Mouse (Mus musculus) left cerebral cortex, adult 11 months (tissue): ENCODE measurements around the gene Grin1.

Source experiments
- DNase-seq: peaks from one replicate; pipeline ENCODE4 v3.0.0; 2022; ENCODE audit warnings: low spot score

The Grin1 gene

DNA sequence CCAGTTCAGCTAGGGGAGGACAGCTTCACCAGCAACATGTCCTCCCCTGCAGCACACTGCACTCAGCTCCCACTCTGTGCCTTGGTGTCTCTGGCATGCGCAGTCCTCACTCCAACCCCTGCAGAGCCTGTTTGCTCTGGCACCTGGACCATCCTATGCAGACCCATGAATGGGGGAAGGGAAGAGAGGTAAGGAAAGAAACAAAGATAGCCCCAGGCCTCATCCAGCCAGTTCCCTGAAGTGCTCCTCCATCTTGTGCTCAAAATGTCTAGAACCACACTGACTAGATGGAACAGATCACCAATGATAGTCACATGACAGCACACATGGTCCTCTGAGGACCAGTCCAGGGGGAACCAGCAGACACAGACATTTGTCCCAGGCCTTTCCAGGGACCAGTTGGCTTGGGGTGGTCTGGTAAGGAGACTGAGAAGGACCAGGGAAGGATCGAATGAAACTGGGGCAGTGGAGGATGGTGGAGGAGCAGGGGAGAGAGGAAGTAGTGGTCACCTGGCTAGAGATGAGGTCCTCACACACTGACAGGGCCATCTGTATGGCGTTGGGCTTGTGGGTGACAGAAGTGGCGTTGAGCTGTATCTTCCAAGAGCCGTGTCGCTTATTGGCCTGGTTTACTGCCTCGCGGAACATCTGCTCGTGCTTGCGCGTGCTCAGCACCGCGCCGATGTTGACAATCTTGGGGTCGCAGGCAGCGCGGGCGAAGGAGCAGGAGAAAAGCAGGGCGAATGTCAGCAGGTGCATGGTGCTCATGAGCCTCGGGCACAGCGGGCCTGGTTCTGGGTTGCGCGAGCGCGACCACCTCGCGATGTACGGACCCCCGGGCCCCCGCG lies 644 bp downstream of the Grin1 start:
- DNase-seq: peak; percentile 55

DNA sequence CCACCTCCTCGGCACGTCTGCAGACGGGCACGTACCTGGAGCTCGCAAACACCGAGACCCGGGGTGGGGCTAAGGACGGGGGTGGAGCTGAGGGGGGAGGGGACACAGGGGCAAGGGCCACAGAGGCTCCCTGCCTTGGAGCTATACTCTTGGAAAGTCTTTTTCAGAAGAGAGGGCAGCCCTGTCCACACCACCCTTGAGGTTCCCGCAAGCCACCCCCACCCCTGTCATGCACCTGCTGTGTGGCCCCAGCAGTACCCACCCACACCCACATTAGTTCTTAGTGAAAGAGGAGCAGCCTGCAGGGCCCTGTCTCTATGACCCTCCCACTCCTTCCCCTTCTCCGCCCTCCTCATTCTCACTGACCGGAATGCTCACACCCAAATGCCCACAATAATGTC lies 7.5 kb downstream of the Grin1 start:
- DNase-seq: no peak

GRCm38 (mm10) chr2:25310969-25311368 lies 8.0 kb downstream of the Grin1 start:
- no peak for DNase-seq

DNA sequence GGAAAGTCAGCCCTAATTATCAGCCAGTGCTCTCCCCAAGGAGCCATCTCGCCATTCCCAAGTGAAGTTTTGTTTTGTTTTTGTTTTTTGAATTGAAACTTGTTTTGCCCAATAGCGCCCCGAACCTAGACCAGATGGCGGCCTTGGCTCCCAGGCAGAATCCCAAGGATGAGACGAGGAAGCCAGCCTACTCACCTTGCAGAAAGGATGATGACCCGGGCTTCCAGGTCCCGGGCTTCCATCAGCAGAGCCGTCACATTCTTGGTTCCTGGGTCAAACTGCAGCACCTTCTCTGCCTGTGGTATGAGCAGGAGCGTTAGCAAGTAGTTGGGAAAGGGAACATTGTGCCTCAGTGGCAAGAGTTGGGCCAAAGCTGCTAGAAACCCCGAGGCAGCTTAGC lies 8.8 kb downstream of the Grin1 start:
- no peak for DNase-seq

DNA sequence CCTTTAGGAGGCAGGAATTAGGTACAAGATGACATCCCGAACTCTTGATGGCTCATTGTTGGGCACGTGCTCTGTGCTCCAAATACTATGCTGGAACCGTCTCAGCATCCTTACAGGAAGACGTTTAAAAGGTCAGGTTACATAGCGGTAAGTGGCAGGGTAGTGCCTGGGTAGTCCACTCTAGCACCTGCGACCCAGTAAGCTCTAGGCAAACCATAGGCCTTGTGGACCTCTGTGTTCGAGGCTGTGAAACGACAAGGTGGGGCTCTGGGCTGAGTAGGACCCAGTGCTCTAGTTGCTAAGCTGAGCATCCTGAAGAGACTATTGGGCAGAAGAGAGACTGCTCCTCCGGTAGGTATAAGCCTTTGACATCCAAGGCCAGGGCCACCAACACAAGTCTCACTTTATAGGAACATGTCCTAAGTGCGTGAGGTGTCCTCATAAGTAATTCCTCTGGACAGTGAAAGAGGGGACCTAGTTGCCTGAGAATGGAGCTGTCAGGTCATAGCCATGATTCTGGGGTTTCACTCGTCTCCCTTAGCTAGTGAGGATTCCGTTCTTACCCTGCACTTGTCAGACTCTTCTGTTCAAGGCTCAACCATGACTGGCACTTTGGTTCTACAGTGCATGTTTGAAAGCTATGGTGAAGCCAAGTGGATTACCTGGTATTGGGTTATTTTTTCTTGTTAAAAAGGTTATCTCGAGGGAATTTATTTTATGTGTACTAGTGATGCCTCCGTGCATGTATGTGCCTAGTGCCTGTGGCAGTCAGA lies 13.2 kb downstream of the Grin1 start:
- DNase-seq: no peak

DNA sequence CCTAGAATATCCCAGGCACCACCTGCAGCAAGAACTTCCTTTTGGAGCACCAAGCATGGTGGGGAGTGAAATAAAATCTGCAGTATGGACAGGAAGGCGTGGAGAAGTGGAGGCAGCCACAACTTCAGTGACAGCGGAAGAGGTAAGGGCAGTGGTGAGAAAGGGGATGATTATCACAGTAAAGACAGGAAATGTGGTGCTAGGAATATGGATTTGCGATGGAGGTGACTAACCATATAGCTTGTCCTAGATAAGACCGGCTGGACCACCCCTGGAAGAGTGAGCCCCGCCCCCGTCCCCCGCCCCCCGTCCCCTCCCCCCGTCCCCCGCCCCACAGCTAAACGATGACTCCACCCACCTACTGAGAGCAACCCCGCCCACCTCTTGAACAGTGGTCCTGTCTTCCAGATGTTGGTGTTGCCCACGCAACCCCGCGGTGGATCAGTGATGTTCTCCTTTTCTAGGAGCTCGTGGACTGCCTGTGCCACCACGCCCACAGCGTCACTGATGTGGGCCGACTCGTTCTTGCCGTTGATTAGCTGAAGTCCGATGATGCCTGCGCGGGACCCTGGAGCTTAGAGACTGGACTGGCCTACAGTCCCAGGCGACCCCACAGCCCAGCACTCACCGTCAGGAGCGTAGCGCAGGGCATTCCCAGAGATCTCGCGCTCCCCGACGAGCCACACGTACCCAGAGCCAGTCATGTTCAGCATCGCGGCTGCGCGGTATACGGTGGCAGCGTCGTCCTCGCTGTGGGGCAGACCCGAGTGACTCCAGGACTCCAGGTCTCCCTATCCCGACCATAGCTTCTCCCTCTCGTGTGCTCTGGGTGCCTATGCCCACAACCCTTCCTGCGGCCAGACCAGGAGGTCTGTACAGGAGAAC lies 14.1 kb downstream of the Grin1 start:
- no peak for DNase-seq

- no peak for DNase-seq
Observed at GRCm38 (mm10) chr2:25303931-25304656, 14.9 kb downstream of the Grin1 start.

DNA sequence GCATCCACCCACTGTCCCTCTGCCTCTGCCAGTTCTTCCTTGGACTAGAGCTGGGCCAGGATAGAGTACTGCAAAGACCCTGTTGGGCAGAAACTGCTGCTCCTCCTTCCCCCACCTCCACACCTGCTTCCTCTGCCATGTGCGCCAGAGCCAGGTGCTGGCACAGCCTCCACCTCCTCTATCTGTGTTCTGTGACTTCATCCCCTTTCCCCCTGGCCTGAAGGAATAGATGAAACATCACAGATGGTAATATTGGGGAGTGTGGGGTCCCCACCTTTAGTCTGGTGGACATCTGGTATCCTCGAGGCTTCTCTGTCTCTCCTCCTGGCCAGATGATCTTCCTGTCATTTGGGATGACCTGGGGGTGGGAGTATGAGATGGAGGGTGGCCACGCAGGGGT lies 15.5 kb downstream of the Grin1 start:
- no peak for DNase-seq

GRCm38 (mm10) chr2:25298046-25298445 lies 20.9 kb downstream of the Grin1 start:
- DNase-seq: no peak

DNA sequence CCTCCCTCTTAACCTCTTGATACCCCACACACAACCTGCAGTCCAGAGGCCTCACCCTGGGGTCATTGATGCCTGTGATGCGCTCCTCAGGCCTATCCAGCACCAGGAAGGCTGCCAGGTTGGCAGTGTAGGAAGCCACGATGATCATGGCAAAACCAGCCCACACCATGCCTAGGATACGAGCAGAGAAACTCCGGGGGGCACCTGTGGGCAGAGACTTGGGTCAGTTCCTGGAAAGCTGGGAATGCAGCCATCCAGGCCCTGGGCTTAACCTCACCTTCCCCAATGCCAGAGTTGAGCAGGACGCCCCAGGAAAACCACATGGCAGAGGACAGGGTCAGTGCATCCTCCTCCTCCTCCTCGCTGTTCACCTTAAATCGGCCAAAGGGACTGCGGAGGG lies 21.9 kb downstream of the Grin1 start:
- no peak for DNase-seq

- no peak for DNase-seq
Observed at GRCm38 (mm10) chr2:25293706-25294105, 25.3 kb downstream of the Grin1 start.

GRCm38 (mm10) chr2:25292856-25293255 lies 26.1 kb downstream of the Grin1 start:
- DNase-seq: no peak

DNA sequence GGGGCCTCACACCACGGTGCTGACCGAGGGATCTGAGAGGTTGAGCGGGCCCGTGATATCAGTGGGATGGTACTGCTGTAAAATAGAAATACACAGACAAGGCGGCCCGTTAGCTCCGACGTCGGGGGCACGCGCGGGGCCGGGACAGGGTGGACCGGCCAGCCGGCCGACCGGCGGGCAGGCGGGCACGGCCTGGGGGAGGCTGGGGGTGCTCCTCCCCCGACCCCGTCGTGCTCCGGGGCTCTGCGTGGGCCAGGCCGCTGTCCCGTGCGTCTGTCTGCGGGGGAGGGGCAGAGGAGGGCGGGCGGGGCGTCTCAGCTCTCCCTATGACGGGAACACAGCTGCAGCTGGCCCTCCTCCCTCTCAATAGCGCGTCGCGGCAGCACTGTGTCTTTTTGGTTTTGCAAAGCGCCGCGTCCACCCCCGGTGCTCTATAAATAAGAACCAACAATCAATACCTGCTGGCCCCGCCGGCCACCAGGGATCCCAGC lies 26.9 kb downstream of the Grin1 start:
- no peak for DNase-seq

GRCm38 (mm10) chr2:25291184-25292053 lies 27.6 kb downstream of the Grin1 start:
- DNase-seq: no peak

DNA sequence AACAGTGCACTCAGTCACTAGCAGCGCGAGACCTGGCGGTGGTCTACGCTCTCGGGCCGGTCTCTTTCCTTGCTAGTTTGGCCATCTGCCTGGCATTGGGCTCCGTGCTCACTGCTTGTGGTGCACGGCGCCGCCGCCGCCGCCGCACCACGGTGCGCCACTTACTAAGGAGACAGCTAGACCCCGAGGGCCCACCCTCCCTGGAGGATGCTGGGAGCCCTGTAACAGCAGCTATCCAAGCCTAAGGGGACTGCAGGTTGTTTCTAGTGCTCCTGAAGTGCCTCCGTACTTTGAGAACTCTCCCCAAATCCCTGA lies 28.2 kb downstream of the Grin1 start:
- DNase-seq: no peak

- no peak for DNase-seq
Observed at GRCm38 (mm10) chr2:25290101-25290815, 28.7 kb downstream of the Grin1 start.

- DNase-seq: no peak
Observed at GRCm38 (mm10) chr2:25289651-25290050, 29.3 kb downstream of the Grin1 start, which contains the start of gene Lrrc26. TSS of gene Lrrc26 (plus strand) at chr2:25289915.

GRCm38 (mm10) chr2:25288734-25289345 lies 30.1 kb downstream of the Grin1 start:
- DNase-seq: no peak

DNA sequence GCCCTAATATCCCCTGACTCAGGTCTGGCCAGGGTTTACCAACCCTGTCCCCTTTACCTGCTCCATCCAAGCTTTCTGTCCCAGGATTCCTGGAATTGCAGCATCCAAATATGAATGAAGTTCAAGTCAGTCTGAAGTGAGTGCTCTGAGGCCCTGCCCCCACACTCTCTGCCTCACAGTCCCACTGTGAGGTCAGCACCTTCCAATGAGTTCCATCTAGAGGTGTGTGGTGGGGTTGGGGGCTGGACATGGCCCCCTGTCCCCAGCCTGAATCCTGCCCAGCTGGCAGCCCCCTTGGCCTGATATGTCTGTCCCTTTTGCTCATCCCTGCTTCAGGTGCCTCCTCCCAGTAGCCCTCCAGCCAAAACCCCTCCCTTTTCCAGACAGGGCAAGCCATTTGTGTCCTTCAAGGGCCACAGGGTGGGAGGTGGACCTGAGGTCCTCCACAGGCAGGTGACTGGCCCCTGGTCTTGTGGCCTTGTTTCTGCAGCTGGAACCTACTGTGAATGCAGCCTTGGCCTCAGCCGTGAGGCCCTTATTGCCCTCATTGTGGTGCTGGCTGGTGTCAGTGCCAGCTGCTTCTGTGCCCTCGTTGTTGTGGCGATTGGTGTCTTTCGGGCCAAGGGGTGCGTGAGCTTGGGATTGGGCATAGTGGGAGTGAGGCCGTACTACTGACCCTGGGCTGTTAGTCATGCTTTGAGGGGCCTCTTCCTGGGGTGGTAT lies 30.9 kb downstream of the Grin1 start, which contains the start of gene Tmem210:
Gene Tmem210 (plus strand): TSS at position 219 of the 723 bp plus-strand sequence.
- DNase-seq: no peak
